Mouse (Mus musculus): ENCODE data around the gene Klra1.

DNA sequence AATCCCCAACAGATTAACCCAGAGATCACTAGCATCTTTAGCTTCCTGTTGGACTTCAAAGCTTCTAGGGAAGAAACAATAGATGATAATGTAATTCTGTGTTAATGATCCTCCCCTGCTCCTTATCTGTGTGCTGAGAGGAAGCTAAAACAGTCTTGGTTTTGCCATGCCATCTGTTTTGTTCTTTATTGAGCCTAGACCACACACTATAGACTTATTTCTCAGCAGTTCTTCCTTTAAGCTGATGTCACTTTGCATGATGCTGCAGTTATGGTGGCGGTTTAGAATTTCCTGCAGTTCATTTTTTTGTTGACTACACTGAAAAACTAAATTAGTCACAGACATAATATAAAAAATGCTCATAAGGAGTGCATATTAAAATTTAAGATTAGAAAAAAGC lies 18.2 kb upstream of the Klra1 start:
- TF ChIP-seq CTCF (conservative IDR thresholded peaks at IDR 0.05; ENCODE audit: insufficient read depth, insufficient read length, low read depth, low read length) (no peak), POLR2A (IDR thresholded peaks at IDR 0.05; ENCODE audit: low read depth, low read length) (no peak)
